Mouse (Mus musculus) heart, adult 2 months (tissue): ENCODE data around the gene Stard3. TPM values are rescaled to one million over a fixed set of nuclear protein-coding genes. Genes with fewer than 3 reads are reported as not detected.
A peak's percentile ranks its signal among the peaks of the same experiment; 100 is the strongest.

Experiments
- DNase-seq, 2 experiments: peaks; one replicate each; pipeline ENCODE4 v3.0.0; 2021
- H3K27ac ChIP-seq: fragments of 200-600 bp; 2 replicates; pipeline ENCODE4 v1.8.1; 2022
- H3K27me3 ChIP-seq: fragments of 200-500 bp; 2 replicates; pipeline ENCODE4 v1.6.1; 2012; ENCODE audit warnings: mild to moderate bottlenecking, low read length, inconsistent platforms, mixed read lengths; ENCODE audit not compliant: control insufficient read depth, insufficient read depth
- H3K36me3 ChIP-seq: fragments of 200-500 bp; 2 replicates; pipeline ENCODE4 v1.6.1; 2012; ENCODE audit warnings: low read length, inconsistent platforms; ENCODE audit not compliant: control insufficient read depth, insufficient read depth
- H3K4me1 ChIP-seq: fragments of 200-500 bp; 2 replicates; pipeline ENCODE4 v1.6.1; 2011; ENCODE audit warnings: low read length; ENCODE audit not compliant: control insufficient read depth, insufficient read depth
- H3K4me3 ChIP-seq: fragments of 200-600 bp; 2 replicates; pipeline ENCODE4 v1.8.1; 2022
- H3K79me2 ChIP-seq: fragments of 200-500 bp; replicated peaks from 2 replicates; pipeline ENCODE4 v1.6.1; 2012; ENCODE audit warnings: mild to moderate bottlenecking, inconsistent platforms, low read length, moderate library complexity, mixed read lengths; ENCODE audit not compliant: control insufficient read depth, insufficient read depth
- H3K9ac ChIP-seq: fragments of 200-500 bp; 2 replicates; pipeline ENCODE4 v1.6.1; 2012; ENCODE audit warnings: low read depth, mild to moderate bottlenecking, control low read depth, inconsistent platforms, low read length, mixed read lengths
- CTCF ChIP-seq: fragments of 200-600 bp; IDR thresholded peaks from 2 replicates; pipeline ENCODE4 v1.8.1; 2022; ENCODE audit warnings: antibody characterized with exemption, mild to moderate bottlenecking, moderate library complexity
- EP300 ChIP-seq: fragments of 200-500 bp; IDR thresholded peaks from 2 replicates; pipeline ENCODE4 v1.6.1; 2011; ENCODE audit warnings: low read depth, low read length, control low read depth; ENCODE audit not compliant: insufficient read depth
- POLR2A ChIP-seq: fragments of 200-500 bp; IDR thresholded peaks from 2 replicates; pipeline ENCODE4 v1.6.1; 2011; ENCODE audit warnings: mild to moderate bottlenecking, low read depth, low read length, control low read depth; ENCODE audit not compliant: insufficient read depth
- WGBS: fragments of 180-500 bp; shearing (Covaris S2); methylation state at CpG from one replicate; pipeline ENCODE4 v1.1.7; 2018; 5-methylcytosine and 5-hydroxymethylcytosine counted together
- intact Hi-C: fragments of 180-260 bp; cut with DNase I; formaldehyde crosslinking; loops from one replicate; pipeline ENCODE4 v1.15.1; 2025
- polyA plus RNA-seq: library from polyadenylated mRNA; depleted of rRNA; stranded (reverse); fragments of >200 nt; gene quantifications from 2 replicates; pipeline ENCODE4 v1.2.3, GENCODE M21; 2012
- total RNA-seq, 2 experiments: library from RNA; stranded (reverse); gene quantifications; 2 replicates each; pipeline ENCODE4 v1.2.3; 2021

Stard3 gene
- total and polyA plus RNA-seq, 3 experiments, result 19.0 to 58.3 (median 24.3) TPM

- H3K4me3 ChIP-seq, result no peak overlapping the region
- no peak overlapping the region for H3K9ac ChIP-seq
- H3K27ac ChIP-seq, result no peak overlapping the region
- no peak for DNase-seq
- H3K79me2 ChIP-seq, result no peaks in the 10 kb centered on the region
- peaks cover 4% of the 10 kb centered on the region; the same call in 1 of the 2 replicates for H3K4me1 ChIP-seq
- intact Hi-C loops, result loop anchor here (2.0 kb wide), 1 partner anchor 29 kb away; no protein-coding TSS in a partner anchor
- TF ChIP-seq EP300 (no peak), CTCF (no peak), POLR2A (no peak)
- H3K36me3 ChIP-seq, result no peaks in the 10 kb centered on the region
- H3K27me3 ChIP-seq, result no peaks in the 10 kb centered on the region
- 70% methylated on average over 10 of the region's 10 CpGs for WGBS
These were observed 13.5 kb downstream of the Stard3 start for GRCm38 (mm10) chr11:98371556-98372240.

- intact Hi-C loops, result loop anchor here (2.0 kb wide), 1 partner anchor 30 kb away; no protein-coding TSS in a partner anchor
- WGBS, result 17% methylated on average over 2 of the region's 2 CpGs
- no peak overlapping the region for H3K4me3 ChIP-seq
- no peaks in the 10 kb centered on the region for H3K79me2 ChIP-seq
- no peaks in the 10 kb centered on the region for H3K36me3 ChIP-seq
- no peak overlapping the region for H3K9ac ChIP-seq
- TF ChIP-seq EP300 (0 out of 2 replicates have a peak, but pooled peaks have one; percentile 21), CTCF (peak; percentile 95), POLR2A (no peak)
- DNase-seq, result no peak
- H3K27ac ChIP-seq, result no peak overlapping the region
- peaks cover 4% of the 10 kb centered on the region; the same call in 1 of the 2 replicates for H3K4me1 ChIP-seq
- H3K27me3 ChIP-seq, result no peaks in the 10 kb centered on the region
These were observed 14.2 kb downstream of the Stard3 start for GRCm38 (mm10) chr11:98372406-98372805.

GRCm38 (mm10) chr11:98373244-98373643 is 15.1 kb downstream of the Stard3 start:
- WGBS, result 83% methylated on average over 6 of the region's 6 CpGs
- Histone ChIP-seq H3K27me3 (no peaks in the 10 kb centered on the region), H3K4me3 (no peak overlapping the region), H3K27ac (no peak overlapping the region), H3K9ac (no peak overlapping the region), H3K36me3 (no peaks in the 10 kb centered on the region), H3K79me2 (no peaks in the 10 kb centered on the region), H3K4me1 (peaks cover 6% of the 10 kb centered on the region; the same call in 1 of the 2 replicates)
- intact Hi-C loops, result loop anchor here (2.0 kb wide), 1 partner anchor 30 kb away; no protein-coding TSS in a partner anchor
- no peak for TF ChIP-seq CTCF
- TF ChIP-seq EP300, result no peak
- TF ChIP-seq POLR2A, result no peak
- DNase-seq, result no peak

GRCm38 (mm10) chr11:98374266-98374665 is 16.1 kb downstream of the Stard3 start:
- peak; percentile 84; the same call in 1 of the 2 replicates for TF ChIP-seq EP300
- no peak for TF ChIP-seq CTCF
- TF ChIP-seq POLR2A, result 0 out of 2 replicates have a peak, but pooled peaks have one; percentile 31
- peak in 1 of 2 experiments; percentile 66 for DNase-seq
- Histone ChIP-seq H3K36me3 (no peaks in the 10 kb centered on the region), H3K79me2 (no peaks in the 10 kb centered on the region), H3K27me3 (no peaks in the 10 kb centered on the region), H3K4me3 (no peak overlapping the region), H3K9ac (no peak overlapping the region), H3K27ac (peak overlapping the region; percentile 55), H3K4me1 (peaks cover 8% of the 10 kb centered on the region; the same call in 1 of the 2 replicates)
- WGBS, result 49% methylated on average over 8 of the region's 8 CpGs
- intact Hi-C loops, result no loop called here

GRCm38 (mm10) chr11:98376756-98377155 is 18.6 kb downstream of the Stard3 start:
- intact Hi-C loops, result no loop called here
- WGBS, result 71% methylated on average over 5 of the region's 5 CpGs
- H3K4me3 ChIP-seq, result no peak overlapping the region
- peaks cover 8% of the 10 kb centered on the region; the same call in 1 of the 2 replicates for H3K4me1 ChIP-seq
- no peaks in the 10 kb centered on the region for H3K27me3 ChIP-seq
- no peak for DNase-seq
- H3K79me2 ChIP-seq, result no peaks in the 10 kb centered on the region
- no peaks in the 10 kb centered on the region for H3K36me3 ChIP-seq
- H3K27ac ChIP-seq, result peak overlapping the region; percentile 86
- no peak overlapping the region for H3K9ac ChIP-seq
- TF ChIP-seq CTCF, result no peak

- no peak overlapping the region for H3K4me3 ChIP-seq
- H3K79me2 ChIP-seq, result no peaks in the 10 kb centered on the region
- H3K27me3 ChIP-seq, result no peaks in the 10 kb centered on the region
- TF ChIP-seq POLR2A (peak; percentile 15; the same call in 1 of the 2 replicates), EP300 (peak; percentile 95), CTCF (no peak)
- WGBS, result 51% methylated on average over 11 of the region's 11 CpGs
- H3K27ac ChIP-seq, result peak overlapping the region; percentile 86
- intact Hi-C loops, result loop anchor here (2.0 kb wide), 1 partner anchor 17 kb away; no protein-coding TSS in a partner anchor
- peak; percentile 57 to 87 for DNase-seq
- H3K9ac ChIP-seq, result peak overlapping the region; percentile 22; the same call in 1 of the 2 replicates
- peaks cover 8% of the 10 kb centered on the region; the same call in 1 of the 2 replicates for H3K4me1 ChIP-seq
- H3K36me3 ChIP-seq, result no peaks in the 10 kb centered on the region
These were observed 19.6 kb downstream of the Stard3 start for GRCm38 (mm10) chr11:98377787-98378186.
